In the genomic region with DNA sequence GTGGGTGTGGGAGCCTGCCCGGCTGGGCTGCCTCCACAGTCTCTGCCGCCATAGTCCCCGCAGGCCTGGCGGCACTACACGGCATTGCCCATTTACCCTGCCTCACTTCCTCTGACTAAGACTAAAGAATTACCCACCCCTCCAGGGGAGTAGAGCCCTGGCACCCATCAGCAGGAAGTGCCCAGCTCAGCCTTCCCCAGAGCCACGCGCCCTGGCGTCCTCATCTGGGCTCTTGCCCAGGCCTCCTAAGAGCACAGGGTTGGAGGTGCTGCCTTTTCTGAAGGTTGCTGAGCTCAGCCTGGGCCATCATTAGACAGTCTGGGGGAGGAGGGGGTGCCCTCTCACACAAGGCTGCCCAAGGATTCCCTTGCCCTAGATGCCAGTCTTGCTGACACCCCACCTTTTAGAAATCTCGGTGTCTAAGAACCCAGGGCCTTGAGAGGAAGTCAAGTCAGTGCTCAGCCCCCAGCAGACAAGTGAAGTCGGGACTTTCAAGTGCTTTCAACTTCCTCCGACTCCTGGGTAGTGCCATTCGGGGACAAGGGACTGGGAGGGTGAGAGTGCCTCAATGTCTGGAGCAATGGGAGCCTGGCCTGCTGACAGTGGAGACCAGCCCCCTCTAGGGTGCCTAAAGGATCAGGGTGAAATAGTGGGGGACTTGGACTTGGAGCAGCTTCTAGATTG, we compare ENCODE assay signal across 9 mouse cellular contexts. TPM values are rescaled to one million over a fixed set of nuclear protein-coding genes. Genes with fewer than 3 reads are reported as not detected.
DNase-seq lines count a peak whose midpoint lies in the region; ATAC-seq lines count a peak whose summit lies in the region.
"Had no signal": no experiment of that assay in that cellular context is flagged by ENCODE, and none has a peak within 500 bp of the region (broad histone marks: within the 10 kb centered on the region; RNA-seq: fewer than 3 reads in every experiment).

No protein-coding gene starts in this region.

- H3K4me2 ChIP-seq in forebrain, embryonic 15.5 days (replicated peaks), result no peak overlapping the region
- no peak overlapping the region for H3K4me2 ChIP-seq in forebrain, embryonic 11.5 days (ENCODE audit: low read depth, low read length, severe bottlenecking)
- no peak overlapping the region for H3K4me2 ChIP-seq in midbrain, embryonic 15.5 days
- H3K4me2 ChIP-seq in midbrain, embryonic 14.5 days (ENCODE audit: low read length), result no peak overlapping the region
- H3K4me2 ChIP-seq: midbrain, embryonic 11.5 days had no signal

- H3K4me3 ChIP-seq in forebrain, embryonic 15.5 days, result no peak overlapping the region
- H3K4me3 ChIP-seq in forebrain, embryonic 11.5 days (ENCODE audit: low read depth, low read length), result no peak overlapping the region
- no peak overlapping the region for H3K4me3 ChIP-seq in midbrain, embryonic 10.5 days
- no peak overlapping the region for H3K4me3 ChIP-seq in midbrain, embryonic 15.5 days
- no peak overlapping the region for H3K4me3 ChIP-seq in embryonic facial prominence, embryonic 10.5 days
- no peak overlapping the region for H3K4me3 ChIP-seq in midbrain, embryonic 14.5 days (replicated peaks; ENCODE audit: low read depth, low read length)

- WGBS in forebrain, embryonic 15.5 days, result 77% methylated on average over 12 of the region's 12 CpGs
- WGBS in forebrain, embryonic 11.5 days, result 89% methylated on average over 12 of the region's 12 CpGs
- 93% methylated on average over 12 of the region's 12 CpGs for WGBS in midbrain, embryonic 10.5 days
- WGBS in midbrain, embryonic 15.5 days, result 91% methylated on average over 12 of the region's 12 CpGs
- 91% methylated on average over 12 of the region's 12 CpGs for WGBS in embryonic facial prominence, embryonic 10.5 days
- WGBS in midbrain, embryonic 14.5 days, result 90% methylated on average over 12 of the region's 12 CpGs

- no peak overlapping the region for H3K27ac ChIP-seq in forebrain, embryonic 15.5 days (replicated peaks)
- H3K27ac ChIP-seq in forebrain, embryonic 11.5 days (ENCODE audit: low read depth, low read length), result no peak overlapping the region
- H3K27ac ChIP-seq in midbrain, embryonic 10.5 days (replicated peaks), result peak overlapping the region; percentile 33; the same call in 1 of the 2 replicates
- H3K27ac ChIP-seq in midbrain, embryonic 15.5 days, result no peak overlapping the region
- peak overlapping the region; percentile 44; the same call in 1 of the 2 replicates for H3K27ac ChIP-seq in embryonic facial prominence, embryonic 10.5 days (replicated peaks)
- H3K27ac ChIP-seq in midbrain, embryonic 14.5 days (replicated peaks; ENCODE audit: low read depth, low read length), result no peak overlapping the region

- no peaks in the 10 kb centered on the region for H3K27me3 ChIP-seq in forebrain, embryonic 15.5 days
- no peaks in the 10 kb centered on the region; the same call in 1 of the 2 replicates for H3K27me3 ChIP-seq in forebrain, embryonic 11.5 days (ENCODE audit: control insufficient read depth, insufficient read depth, low read length)
- H3K27me3 ChIP-seq in midbrain, embryonic 10.5 days (ENCODE audit: low read depth, poor library complexity, severe bottlenecking), result no peaks in the 10 kb centered on the region
- no peaks in the 10 kb centered on the region for H3K27me3 ChIP-seq in midbrain, embryonic 15.5 days (replicated peaks)
- H3K27me3 ChIP-seq in embryonic facial prominence, embryonic 10.5 days (replicated peaks; ENCODE audit: low read depth, poor library complexity, severe bottlenecking), result no peaks in the 10 kb centered on the region
- H3K27me3 ChIP-seq in midbrain, embryonic 14.5 days (ENCODE audit: control insufficient read depth, insufficient read depth, low read length), result no peaks in the 10 kb centered on the region

- peaks cover 29% of the 10 kb centered on the region for H3K4me1 ChIP-seq in forebrain, embryonic 15.5 days
- peaks cover 19% of the 10 kb centered on the region for H3K4me1 ChIP-seq in forebrain, embryonic 11.5 days (replicated peaks; ENCODE audit: control insufficient read depth, insufficient read depth, low read length)
- peaks cover 24% of the 10 kb centered on the region for H3K4me1 ChIP-seq in midbrain, embryonic 10.5 days
- peaks cover 18% of the 10 kb centered on the region for H3K4me1 ChIP-seq in midbrain, embryonic 15.5 days
- H3K4me1 ChIP-seq in embryonic facial prominence, embryonic 10.5 days, result peaks cover 33% of the 10 kb centered on the region
- H3K4me1 ChIP-seq in midbrain, embryonic 14.5 days (ENCODE audit: control insufficient read depth, insufficient read depth, low read length), result peaks cover 16% of the 10 kb centered on the region

- H3K9ac ChIP-seq in forebrain, embryonic 15.5 days (replicated peaks), result no peak overlapping the region
- H3K9ac ChIP-seq in forebrain, embryonic 11.5 days (ENCODE audit: low read length), result no peak overlapping the region
- H3K9ac ChIP-seq in midbrain, embryonic 15.5 days, result no peak overlapping the region
- H3K9ac ChIP-seq in midbrain, embryonic 14.5 days (replicated peaks; ENCODE audit: low read length), result no peak overlapping the region

- no peak for DNase-seq in forebrain, embryonic 11.5 days (ENCODE audit: low spot score)
- no peak for DNase-seq in midbrain, embryonic 10.5 days (ENCODE audit: low spot score)
- DNase-seq in embryonic facial prominence, embryonic 10.5 days (ENCODE audit: low spot score), result no peak
- DNase-seq in naive thymus-derived CD4-positive, alpha-beta T cell, adult 2 months (ENCODE audit: low read depth), result peak; percentile 78
- DNase-seq in midbrain, embryonic 14.5 days, result no peak
- DNase-seq in kidney, adult 9 months, result no peak

- no peaks in the 10 kb centered on the region for H3K9me3 ChIP-seq in forebrain, embryonic 15.5 days
- H3K9me3 ChIP-seq in forebrain, embryonic 11.5 days (ENCODE audit: control insufficient read depth, low read length), result no peaks in the 10 kb centered on the region
- no peaks in the 10 kb centered on the region for H3K9me3 ChIP-seq in midbrain, embryonic 10.5 days (replicated peaks)
- no peaks in the 10 kb centered on the region for H3K9me3 ChIP-seq in midbrain, embryonic 15.5 days
- no peaks in the 10 kb centered on the region for H3K9me3 ChIP-seq in embryonic facial prominence, embryonic 10.5 days
- H3K9me3 ChIP-seq in midbrain, embryonic 14.5 days (ENCODE audit: control insufficient read depth, low read length), result no peaks in the 10 kb centered on the region

- no peaks in the 10 kb centered on the region for H3K36me3 ChIP-seq in forebrain, embryonic 15.5 days
- H3K36me3 ChIP-seq in forebrain, embryonic 11.5 days (ENCODE audit: control insufficient read depth, insufficient read depth, low read length), result no peaks in the 10 kb centered on the region
- H3K36me3 ChIP-seq in midbrain, embryonic 10.5 days, result no peaks in the 10 kb centered on the region
- H3K36me3 ChIP-seq in midbrain, embryonic 15.5 days (replicated peaks), result no peaks in the 10 kb centered on the region
- no peaks in the 10 kb centered on the region for H3K36me3 ChIP-seq in embryonic facial prominence, embryonic 10.5 days (replicated peaks)
- no peaks in the 10 kb centered on the region for H3K36me3 ChIP-seq in midbrain, embryonic 14.5 days (ENCODE audit: control insufficient read depth, insufficient read depth, low read length)

- ATAC-seq in forebrain, embryonic 15.5 days (replicated peaks), result peak; percentile 16; the same call in 1 of the 2 replicates
- no peak for ATAC-seq in forebrain, embryonic 11.5 days (replicated peaks; ENCODE audit: low FRiP score)
- no peak for ATAC-seq in midbrain, embryonic 15.5 days (replicated peaks)
- no peak for ATAC-seq in midbrain, embryonic 14.5 days (ENCODE audit: low FRiP score, low TSS enrichment)

RNA-seq across cellular contexts. Expression of a gene that starts 17.9 kb away (rescaled TPM):
- 9.2 and 10.4 TPM in 2 replicates for polyA plus RNA-seq in forebrain, embryonic 15.5 days (2015; fragmentation: Nextera tagmentation; extraction: Ambion mirVana)
- polyA plus RNA-seq in forebrain, embryonic 11.5 days (2014; fragmentation: Nextera tagmentation; extraction: Ambion mirVana), result 26.8 and 27.6 TPM in 2 replicates
- 11.4 and 14.1 TPM in 2 replicates for polyA plus RNA-seq in midbrain, embryonic 10.5 days (2016; fragmentation: Nextera tagmentation; extraction: Ambion mirVana)
- polyA plus RNA-seq in midbrain, embryonic 15.5 days (2015; fragmentation: Nextera tagmentation; extraction: Ambion mirVana), result 15.7 and 16.1 TPM in 2 replicates
- 29.5 and 30.8 TPM in 2 replicates for polyA plus RNA-seq in embryonic facial prominence, embryonic 10.5 days (2016; fragmentation: Nextera tagmentation; extraction: Ambion mirVana)
- 16.2 and 19.9 TPM in 2 replicates for polyA plus RNA-seq in midbrain, embryonic 14.5 days (2014; fragmentation: Nextera tagmentation; extraction: Ambion mirVana)

RNA-seq across cellular contexts. Expression of a gene that starts 42.9 kb away (rescaled TPM):
- polyA plus RNA-seq in forebrain, embryonic 15.5 days (2015; fragmentation: Nextera tagmentation; extraction: Ambion mirVana), result 615 and 643 TPM in 2 replicates
- 879 and 889 TPM in 2 replicates for polyA plus RNA-seq in forebrain, embryonic 11.5 days (2014; fragmentation: Nextera tagmentation; extraction: Ambion mirVana)
- polyA plus RNA-seq in midbrain, embryonic 10.5 days (2016; fragmentation: Nextera tagmentation; extraction: Ambion mirVana), result 872 and 1,015 TPM in 2 replicates
- 553 and 554 TPM in 2 replicates for polyA plus RNA-seq in midbrain, embryonic 15.5 days (2015; fragmentation: Nextera tagmentation; extraction: Ambion mirVana)
- polyA plus RNA-seq in embryonic facial prominence, embryonic 10.5 days (2016; fragmentation: Nextera tagmentation; extraction: Ambion mirVana), result 1,047 and 1,078 TPM in 2 replicates
- 708 and 777 TPM in 2 replicates for polyA plus RNA-seq in midbrain, embryonic 14.5 days (2014; fragmentation: Nextera tagmentation; extraction: Ambion mirVana)

RNA-seq across cellular contexts. Expression of a gene that starts 51.8 kb away (rescaled TPM):
- polyA plus RNA-seq in forebrain, embryonic 15.5 days (2015; fragmentation: Nextera tagmentation; extraction: Ambion mirVana), result 33.1 and 36.4 TPM in 2 replicates
- polyA plus RNA-seq in forebrain, embryonic 11.5 days (2014; fragmentation: Nextera tagmentation; extraction: Ambion mirVana), result 39.5 and 43.4 TPM in 2 replicates
- 39.3 and 42.6 TPM in 2 replicates for polyA plus RNA-seq in midbrain, embryonic 10.5 days (2016; fragmentation: Nextera tagmentation; extraction: Ambion mirVana)
- polyA plus RNA-seq in midbrain, embryonic 15.5 days (2015; fragmentation: Nextera tagmentation; extraction: Ambion mirVana), result 20.7 TPM in 2 replicates
- 43.2 and 46.1 TPM in 2 replicates for polyA plus RNA-seq in embryonic facial prominence, embryonic 10.5 days (2016; fragmentation: Nextera tagmentation; extraction: Ambion mirVana)
- 19.1 and 21.6 TPM in 2 replicates for polyA plus RNA-seq in midbrain, embryonic 14.5 days (2014; fragmentation: Nextera tagmentation; extraction: Ambion mirVana)

Comparison
In these comparisons a context has a peak if more than half of its experiments do, and no peak if none do; other contexts are left out.
1. H3K27ac ChIP-seq: peak in midbrain, embryonic 10.5 days (single experiment) and embryonic facial prominence, embryonic 10.5 days (single experiment); none in forebrain, embryonic 15.5 days (single experiment), forebrain, embryonic 11.5 days (single experiment), midbrain, embryonic 15.5 days (single experiment) and midbrain, embryonic 14.5 days (single experiment).